Mouse (Mus musculus) urinary bladder, postnatal 14 days (tissue): ENCODE measurements around the gene Nfkbiz.

ENCODE experiments used
- DNase-seq: peaks from one replicate; pipeline ENCODE4 v3.0.0; 2021; ENCODE audit warnings: low spot score

Nfkbiz gene

GRCm38 (mm10) chr16:55801629-55802028 is 37.1 kb downstream of the Nfkbiz start:
- DNase-seq = no peak

GRCm38 (mm10) chr16:55798845-55799244 is 39.9 kb downstream of the Nfkbiz start:
- no peak for DNase-seq

GRCm38 (mm10) chr16:55790326-55790725 is 48.4 kb downstream of the Nfkbiz start:
- DNase-seq = no peak

- no peak for DNase-seq
Observed at GRCm38 (mm10) chr16:55789291-55789690, 49.4 kb downstream of the Nfkbiz start.

GRCm38 (mm10) chr16:55788671-55789070 is 50.0 kb downstream of the Nfkbiz start:
- no peak for DNase-seq

- peak; percentile 42 for DNase-seq
Observed at GRCm38 (mm10) chr16:55787385-55788072, 51.2 kb downstream of the Nfkbiz start.

- DNase-seq = no peak
Observed at GRCm38 (mm10) chr16:55784379-55784778, 54.3 kb downstream of the Nfkbiz start.

- no peak for DNase-seq
Observed at GRCm38 (mm10) chr16:55783923-55784322, 54.8 kb downstream of the Nfkbiz start.

GRCm38 (mm10) chr16:55782911-55783310 is 55.8 kb downstream of the Nfkbiz start:
- no peak for DNase-seq

- DNase-seq = no peak
Observed at GRCm38 (mm10) chr16:55781809-55782208, 56.9 kb downstream of the Nfkbiz start.

- DNase-seq = no peak
Observed at GRCm38 (mm10) chr16:55780958-55781558, 57.6 kb downstream of the Nfkbiz start.

- no peak for DNase-seq
Observed at GRCm38 (mm10) chr16:55776329-55776728, 62.4 kb downstream of the Nfkbiz start.

GRCm38 (mm10) chr16:55770247-55770646 is 68.5 kb downstream of the Nfkbiz start:
- no peak for DNase-seq
